Mouse (Mus musculus) neural tube, embryonic 13.5 days (tissue): ENCODE results near the gene Pdzk1ip1. TPM values are rescaled to one million over a fixed set of nuclear protein-coding genes. Genes with fewer than 3 reads are reported as not detected.

Source experiments
- ATAC-seq: fragments of 200-750 bp; cut with Nextera tagmentation; 2 replicates; pipeline ENCODE4 v1.8.0; 2017; ENCODE audit warnings: low read depth, mild to moderate bottlenecking, moderate TSS enrichment, moderate library complexity
- H3K27ac ChIP-seq: fragments of 300-500 bp; sonication (generic); replicated peaks from 2 replicates; pipeline ENCODE4 v1.5.1; 2015; ENCODE audit warnings: moderate library complexity, mild to moderate bottlenecking, inconsistent platforms
- H3K27me3 ChIP-seq: fragments of 300-500 bp; sonication (generic); 2 replicates; pipeline ENCODE4 v1.6.1; 2015; ENCODE audit warnings: mild to moderate bottlenecking, inconsistent platforms
- H3K36me3 ChIP-seq: fragments of 300-500 bp; sonication (generic); 2 replicates; pipeline ENCODE4 v1.6.1; 2015; ENCODE audit warnings: mild to moderate bottlenecking, inconsistent platforms
- H3K4me1 ChIP-seq: fragments of 300-500 bp; sonication (generic); replicated peaks from 2 replicates; pipeline ENCODE4 v1.6.1; 2015; ENCODE audit warnings: inconsistent platforms
- H3K4me2 ChIP-seq: fragments of 300-500 bp; sonication (generic); 2 replicates; pipeline ENCODE4 v1.6.1; 2015; ENCODE audit warnings: inconsistent platforms, mild to moderate bottlenecking, moderate library complexity
- H3K4me3 ChIP-seq: fragments of 300-500 bp; sonication (generic); 2 replicates; pipeline ENCODE4 v1.5.1; 2015; ENCODE audit warnings: mild to moderate bottlenecking, inconsistent platforms
- H3K9ac ChIP-seq: fragments of 300-500 bp; sonication (generic); 2 replicates; pipeline ENCODE4 v1.6.1; 2015; ENCODE audit warnings: moderate library complexity, mild to moderate bottlenecking, inconsistent platforms
- H3K9me3 ChIP-seq: fragments of 300-500 bp; sonication (generic); 2 replicates; pipeline ENCODE4 v1.6.1; 2016; ENCODE audit warnings: inconsistent platforms
- WGBS: fragments of 180-500 bp; shearing (Covaris S2); methylation state at CpG from one replicate; pipeline ENCODE4 v1.1.7; 2015; 5-methylcytosine and 5-hydroxymethylcytosine counted together
- polyA plus RNA-seq: library from polyadenylated mRNA; unstranded; fragments of >200 nt; fragmentation: Nextera tagmentation; extraction: Ambion mirVana; gene quantifications from 2 replicates; pipeline ENCODE4 v1.2.1, GENCODE M21; 2015

Gene Pdzk1ip1
- polyA plus RNA-seq, 1 experiment from 2014 or later: 5.8 TPM

DNA sequence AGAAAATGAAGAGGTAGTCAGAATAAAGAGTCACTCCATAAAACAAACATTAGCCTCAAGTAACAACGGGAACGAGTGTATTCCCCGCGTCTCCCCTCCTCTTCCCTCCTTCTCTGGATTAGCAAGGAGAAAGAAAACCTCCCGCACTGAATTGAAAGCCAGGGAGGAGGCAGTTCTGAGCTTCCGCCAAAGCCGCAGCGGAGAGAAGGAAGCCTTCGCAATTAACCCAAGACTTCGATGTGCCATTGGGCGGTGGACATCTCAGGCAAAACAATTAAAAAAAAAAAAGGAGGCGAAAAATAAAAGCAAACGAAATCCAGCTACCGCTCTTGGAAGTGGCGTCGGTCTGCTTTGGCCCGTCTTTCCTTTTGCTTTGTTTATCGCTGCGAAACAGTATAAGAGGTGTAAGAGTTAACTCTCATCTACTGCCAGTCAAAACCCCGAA, 30.2 kb upstream of the Pdzk1ip1 start:
- no peak for ATAC-seq
- Histone ChIP-seq H3K36me3 (no peaks in the 10 kb centered on the region), H3K4me1 (peaks cover 25% of the 10 kb centered on the region), H3K4me3 (peak overlapping the region; percentile 30), H3K27me3 (peaks cover 98% of the 10 kb centered on the region), H3K27ac (0 out of 2 replicates have a peak overlapping the region, but pooled peaks have one; percentile 65), H3K4me2 (peak overlapping the region; percentile 22), H3K9me3 (no peaks in the 10 kb centered on the region), H3K9ac (0 out of 2 replicates have a peak overlapping the region, but pooled peaks have one; percentile 49)
- WGBS: under 1% methylated on average over 20 of the region's 20 CpGs

DNA sequence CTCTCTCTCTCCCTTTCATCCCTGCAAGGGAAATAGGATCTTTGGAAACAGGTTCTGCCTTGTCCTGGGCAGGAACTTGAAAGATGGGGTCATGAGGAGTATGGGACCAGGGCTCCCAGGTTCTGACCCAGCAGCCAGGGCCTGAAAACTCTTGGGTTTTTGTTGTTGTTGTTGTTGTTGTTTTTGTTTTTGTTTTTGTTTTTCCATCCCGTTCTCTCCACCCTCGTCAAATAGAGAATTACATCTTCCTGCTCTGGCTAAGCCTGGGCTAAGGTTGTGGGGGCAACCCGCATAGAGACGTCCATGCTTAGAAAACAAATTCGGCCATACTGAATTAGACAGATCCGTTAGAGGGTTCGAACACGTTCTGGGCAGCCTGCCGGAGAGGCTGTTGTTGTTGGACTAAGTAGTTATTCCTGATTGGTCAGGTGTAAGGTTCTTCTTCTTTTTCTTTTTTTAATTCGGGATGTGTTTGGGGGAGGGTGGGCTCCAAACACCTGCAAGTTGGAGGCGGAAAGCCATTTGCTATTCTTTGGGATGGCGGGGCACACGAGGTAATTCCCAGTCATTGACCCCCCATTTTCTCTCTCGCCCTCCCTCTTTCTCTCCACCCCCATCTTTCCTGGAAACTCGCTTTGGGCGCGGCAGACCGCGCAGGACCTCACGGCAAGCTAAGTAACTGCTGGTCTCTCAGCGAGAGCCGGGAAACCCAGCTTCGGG, 29.5 kb upstream of the Pdzk1ip1 start:
- WGBS: under 1% methylated on average over 23 of the region's 23 CpGs
- peak overlapping the region; percentile 22 for H3K4me2 ChIP-seq
- ATAC-seq: no peak
- H3K27ac ChIP-seq: 0 out of 2 replicates have a peak overlapping the region, but pooled peaks have one; percentile 47
- no peaks in the 10 kb centered on the region for H3K9me3 ChIP-seq
- H3K4me3 ChIP-seq: peak overlapping the region; percentile 30
- H3K4me1 ChIP-seq: peaks cover 32% of the 10 kb centered on the region
- no peaks in the 10 kb centered on the region for H3K36me3 ChIP-seq
- peaks cover 98% of the 10 kb centered on the region for H3K27me3 ChIP-seq
- H3K9ac ChIP-seq: no peak overlapping the region; the same call in 1 of the 2 replicates

DNA sequence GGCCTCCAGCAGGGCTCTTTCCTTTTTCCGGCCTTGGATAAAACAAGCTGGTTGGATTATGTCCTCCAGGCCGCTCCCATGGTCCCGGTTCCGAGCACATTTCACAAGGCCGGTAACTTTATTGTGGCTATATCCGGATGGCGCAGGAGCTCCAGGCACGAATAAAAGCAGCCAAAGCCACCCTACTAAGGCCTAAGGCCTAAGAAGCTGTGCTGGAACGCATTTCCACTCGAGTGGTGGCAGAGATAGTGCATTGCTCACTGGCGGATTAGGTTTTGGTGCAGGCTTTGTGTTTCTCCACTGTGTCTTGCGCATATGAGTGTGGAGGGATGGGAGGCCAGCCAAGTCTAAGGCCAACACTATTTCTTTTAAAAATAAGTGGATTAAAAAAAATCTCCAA, 28.6 kb upstream of the Pdzk1ip1 start:
- ATAC-seq: no peak
- H3K27ac ChIP-seq: no peak overlapping the region
- H3K27me3 ChIP-seq: peaks cover 98% of the 10 kb centered on the region
- no peaks in the 10 kb centered on the region for H3K9me3 ChIP-seq
- WGBS: 4% methylated on average over 12 of the region's 12 CpGs
- H3K4me2 ChIP-seq: peak overlapping the region; percentile 1; the same call in 1 of the 2 replicates
- H3K9ac ChIP-seq: no peak overlapping the region
- H3K4me1 ChIP-seq: peaks cover 32% of the 10 kb centered on the region
- no peaks in the 10 kb centered on the region for H3K36me3 ChIP-seq
- peak overlapping the region; percentile 23 for H3K4me3 ChIP-seq

DNA sequence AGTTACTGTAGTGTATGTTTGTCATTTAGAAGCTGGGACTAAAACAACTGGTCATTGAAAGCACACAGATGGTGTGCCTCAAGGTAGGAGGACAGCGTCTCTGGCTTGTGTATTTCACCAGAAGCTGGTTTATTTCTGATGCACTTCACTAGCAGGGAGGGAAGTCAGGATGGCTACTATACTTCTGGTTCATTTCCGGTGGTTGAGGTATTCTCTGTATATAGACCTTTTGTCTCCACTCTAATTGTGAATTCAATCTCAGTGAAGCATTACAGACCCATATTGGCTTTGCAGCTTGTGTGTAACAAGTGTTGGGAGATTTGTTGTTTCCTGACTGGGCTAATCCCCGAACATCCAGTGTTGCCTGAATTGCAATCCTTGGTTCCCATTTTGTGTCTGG, 27.8 kb upstream of the Pdzk1ip1 start:
- H3K27me3 ChIP-seq: peaks cover 98% of the 10 kb centered on the region
- H3K27ac ChIP-seq: no peak overlapping the region
- H3K4me1 ChIP-seq: peaks cover 32% of the 10 kb centered on the region
- H3K36me3 ChIP-seq: no peaks in the 10 kb centered on the region
- H3K4me3 ChIP-seq: peak overlapping the region; percentile 23; the same call in 1 of the 2 replicates
- H3K9ac ChIP-seq: no peak overlapping the region
- peak overlapping the region; percentile 1 for H3K4me2 ChIP-seq
- no peaks in the 10 kb centered on the region for H3K9me3 ChIP-seq
- no peak for ATAC-seq
- WGBS: 8% methylated on average over 3 of the region's 3 CpGs

DNA sequence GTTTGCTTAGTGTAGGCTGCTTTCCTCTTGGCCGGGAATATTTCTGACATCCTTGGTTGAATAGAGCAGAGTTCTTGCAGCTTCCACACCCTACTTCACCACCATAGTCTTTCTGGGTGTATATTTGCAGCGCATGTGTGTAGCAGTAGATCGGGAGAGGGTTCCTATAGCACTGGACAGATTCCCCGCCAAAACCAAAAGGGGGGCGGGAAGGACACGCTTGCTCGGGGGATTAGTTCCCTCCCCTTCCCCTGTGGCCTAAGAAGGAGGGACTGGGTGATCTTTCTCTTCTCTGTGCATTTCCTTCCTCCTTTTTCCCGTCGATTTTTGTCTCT, 26.0 kb upstream of the Pdzk1ip1 start:
- Histone ChIP-seq H3K27me3 (peaks cover 100% of the 10 kb centered on the region), H3K4me2 (peak overlapping the region; percentile 92), H3K9me3 (no peaks in the 10 kb centered on the region), H3K4me1 (peaks cover 18% of the 10 kb centered on the region), H3K9ac (peak overlapping the region; percentile 65; the same call in 1 of the 2 replicates), H3K36me3 (no peaks in the 10 kb centered on the region), H3K27ac (no peak overlapping the region), H3K4me3 (peak overlapping the region; percentile 46)
- no peak for ATAC-seq
- under 1% methylated on average over 9 of the region's 9 CpGs for WGBS

DNA sequence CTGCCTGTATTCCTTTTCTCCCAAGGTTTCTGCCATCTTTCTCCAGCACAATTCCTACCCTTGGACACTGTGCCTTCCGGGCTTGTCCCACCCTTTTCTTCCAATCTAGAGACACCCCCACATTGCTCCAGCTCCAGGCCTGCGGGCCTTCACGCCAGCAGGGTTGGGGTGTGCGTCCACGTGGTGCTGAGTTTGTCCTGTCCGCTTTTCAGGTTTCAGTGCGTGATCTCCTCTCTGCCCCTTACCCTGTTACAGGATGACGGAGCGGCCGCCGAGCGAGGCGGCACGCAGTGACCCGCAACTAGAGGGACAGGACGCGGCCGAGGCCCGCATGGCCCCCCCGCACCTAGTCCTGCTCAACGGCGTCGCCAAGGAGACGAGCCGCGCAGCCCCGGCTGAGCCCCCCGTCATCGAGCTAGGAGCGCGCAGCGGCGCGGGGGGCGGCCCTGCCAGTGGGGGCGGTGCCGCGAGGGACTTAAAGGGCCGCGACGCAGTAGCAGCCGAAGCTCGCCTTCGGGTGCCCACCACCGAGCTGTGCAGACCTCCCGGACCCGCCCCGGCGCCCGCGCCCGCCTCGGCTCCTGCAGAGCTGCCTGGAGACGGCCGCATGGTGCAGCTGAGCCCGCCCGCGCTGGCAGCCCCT, 25.5 kb upstream of the Pdzk1ip1 start:
- no peak overlapping the region for H3K27ac ChIP-seq
- under 1% methylated on average over 55 of the region's 58 CpGs for WGBS

DNA sequence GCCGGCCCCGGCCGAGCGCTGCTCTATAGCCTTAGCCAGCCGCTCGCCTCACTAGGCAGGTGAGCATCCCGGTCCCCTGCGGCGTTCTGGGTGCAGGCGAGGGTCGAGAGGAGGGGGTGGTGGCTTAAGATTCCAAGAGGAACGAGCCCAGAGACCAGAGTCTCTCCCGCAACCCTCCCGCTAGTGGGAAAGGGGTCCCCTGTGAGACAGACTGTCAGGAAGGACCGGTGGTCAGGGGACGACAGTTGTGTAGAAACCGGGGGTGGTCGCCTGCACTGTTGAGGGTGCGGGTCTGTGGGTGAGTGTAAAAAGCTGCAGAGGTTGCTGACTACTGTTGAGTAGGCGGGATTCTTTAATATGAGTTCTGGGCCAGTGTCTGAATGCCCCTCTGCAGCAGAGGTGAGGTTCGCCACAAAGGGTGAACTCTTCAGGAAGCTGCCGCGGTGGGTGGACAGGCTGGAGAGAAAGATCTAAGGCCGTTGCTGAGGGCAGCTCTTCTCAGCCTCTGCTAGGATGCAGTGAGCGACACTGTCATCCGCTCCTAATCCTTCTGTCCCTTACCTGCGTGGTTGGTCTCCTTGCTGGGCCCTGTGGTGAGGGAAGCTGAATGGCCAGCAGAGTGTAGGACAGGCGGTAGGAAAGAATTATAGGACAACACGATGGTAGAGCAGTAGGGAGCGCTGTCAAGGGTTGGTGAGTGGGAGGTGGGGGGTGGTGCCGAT, 24.8 kb upstream of the Pdzk1ip1 start:
- Histone ChIP-seq H3K4me3 (peak overlapping the region; percentile 46), H3K9me3 (no peaks in the 10 kb centered on the region), H3K9ac (peak overlapping the region; percentile 65), H3K36me3 (no peaks in the 10 kb centered on the region), H3K27ac (no peak overlapping the region), H3K27me3 (peaks cover 100% of the 10 kb centered on the region), H3K4me1 (peaks cover 16% of the 10 kb centered on the region), H3K4me2 (peak overlapping the region; percentile 92)
- WGBS: under 1% methylated on average over 31 of the region's 31 CpGs
- peak; percentile 32 for ATAC-seq

More for the DNA sequence above, 25.5 kb upstream of the Pdzk1ip1 start:
- ATAC-seq: peak; percentile 85
- Histone ChIP-seq H3K4me2 (peak overlapping the region; percentile 92), H3K9me3 (no peaks in the 10 kb centered on the region), H3K4me3 (peak overlapping the region; percentile 46), H3K27me3 (peaks cover 100% of the 10 kb centered on the region), H3K9ac (peak overlapping the region; percentile 65), H3K4me1 (peaks cover 16% of the 10 kb centered on the region), H3K36me3 (no peaks in the 10 kb centered on the region)

DNA sequence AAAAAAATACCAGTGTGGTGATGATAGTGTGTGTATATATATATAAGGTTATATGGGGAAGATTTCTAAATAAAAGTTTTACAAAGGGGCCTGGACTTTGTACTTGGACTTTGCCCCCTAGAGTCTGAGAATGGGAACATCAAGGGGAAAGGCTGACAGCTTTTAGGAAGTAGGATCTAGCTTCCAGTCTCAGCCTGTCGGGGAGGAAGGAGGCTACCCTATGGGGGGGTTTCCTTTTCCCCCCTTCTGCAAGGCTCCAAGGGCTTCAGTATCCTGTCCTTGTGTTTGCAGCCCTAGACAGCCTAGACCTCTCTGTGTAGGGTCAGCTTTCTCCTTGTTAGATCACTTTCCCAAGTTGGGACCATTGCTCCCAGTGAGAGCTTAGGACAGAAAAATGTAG, 16.8 kb upstream of the Pdzk1ip1 start:
- H3K4me3 ChIP-seq: no peak overlapping the region
- H3K4me2 ChIP-seq: no peak overlapping the region
- H3K9ac ChIP-seq: no peak overlapping the region
- H3K27ac ChIP-seq: no peak overlapping the region
- ATAC-seq: no peak
- H3K36me3 ChIP-seq: no peaks in the 10 kb centered on the region
- no peaks in the 10 kb centered on the region for H3K9me3 ChIP-seq
- H3K4me1 ChIP-seq: no peaks in the 10 kb centered on the region
- WGBS: 25% methylated on average over 1 of the region's 1 CpGs
- H3K27me3 ChIP-seq: peaks cover 49% of the 10 kb centered on the region

DNA sequence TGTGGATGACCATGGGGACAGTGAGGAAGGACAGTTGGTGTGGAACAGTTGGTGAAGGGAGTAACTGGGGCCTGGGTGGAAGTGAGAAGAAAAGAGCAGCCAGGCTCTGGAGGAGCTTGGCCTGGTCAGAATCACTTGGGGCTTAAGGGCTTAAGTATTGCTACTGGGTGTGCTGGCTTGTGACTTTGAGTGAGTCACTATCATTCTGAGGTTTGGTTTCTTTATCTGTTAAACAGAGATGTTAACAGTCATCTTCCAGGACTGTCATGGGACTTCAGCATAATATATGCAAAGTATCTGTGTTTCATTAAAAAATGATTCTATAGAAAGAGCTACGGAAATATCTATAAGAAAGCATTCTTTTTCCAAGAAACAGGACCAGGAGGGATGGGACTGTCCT, 13.7 kb upstream of the Pdzk1ip1 start:
- Histone ChIP-seq H3K4me1 (peaks cover 16% of the 10 kb centered on the region), H3K4me2 (no peak overlapping the region), H3K27me3 (peaks cover 18% of the 10 kb centered on the region), H3K9me3 (no peaks in the 10 kb centered on the region), H3K4me3 (no peak overlapping the region), H3K27ac (0 out of 2 replicates have a peak overlapping the region, but pooled peaks have one; percentile 42), H3K9ac (no peak overlapping the region), H3K36me3 (no peaks in the 10 kb centered on the region)
- no peak for ATAC-seq
- 83% methylated on average over 1 of the region's 1 CpGs for WGBS

DNA sequence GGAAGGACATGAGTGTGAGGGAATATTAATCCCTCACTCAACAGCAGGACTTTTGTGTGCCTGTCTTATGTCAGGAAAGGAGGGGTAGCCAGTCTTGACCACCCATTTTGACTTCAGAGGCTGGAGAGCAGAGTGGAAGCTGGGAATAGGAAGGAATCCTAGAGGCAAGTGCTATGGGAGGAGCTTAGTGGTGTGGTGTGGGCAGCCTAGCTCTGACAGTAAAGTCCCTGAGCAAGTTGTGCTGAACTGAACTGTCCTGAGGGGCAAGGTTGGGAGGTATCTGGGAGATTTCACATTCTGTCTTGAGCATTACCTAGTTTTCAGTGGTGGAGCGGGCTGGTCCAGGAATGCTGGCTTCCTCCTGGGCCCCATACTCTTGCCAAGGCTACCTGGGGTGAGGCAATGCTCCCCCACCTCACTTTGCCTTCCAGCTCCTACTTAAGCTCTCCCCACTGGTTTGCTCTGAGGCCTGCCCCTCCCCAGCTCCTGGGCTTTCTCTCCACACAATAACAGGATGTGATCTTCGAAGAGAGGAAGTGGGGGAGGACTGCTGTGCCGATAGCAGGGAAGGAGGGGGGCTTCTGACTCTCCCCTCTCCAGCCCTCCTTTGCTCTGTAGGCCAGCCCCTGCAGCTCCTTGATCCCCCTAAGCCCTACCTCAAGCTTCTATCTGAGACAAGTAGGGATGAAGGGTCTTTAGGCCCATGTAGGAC, 13.1 kb upstream of the Pdzk1ip1 start:
- H3K4me3 ChIP-seq: no peak overlapping the region
- WGBS: 41% methylated on average over 3 of the region's 3 CpGs
- H3K36me3 ChIP-seq: no peaks in the 10 kb centered on the region
- no peak for ATAC-seq
- H3K27ac ChIP-seq: 0 out of 2 replicates have a peak overlapping the region, but pooled peaks have one; percentile 42
- H3K4me2 ChIP-seq: no peak overlapping the region
- H3K9ac ChIP-seq: no peak overlapping the region
- H3K9me3 ChIP-seq: no peaks in the 10 kb centered on the region
- peaks cover 18% of the 10 kb centered on the region for H3K27me3 ChIP-seq
- H3K4me1 ChIP-seq: peaks cover 20% of the 10 kb centered on the region

DNA sequence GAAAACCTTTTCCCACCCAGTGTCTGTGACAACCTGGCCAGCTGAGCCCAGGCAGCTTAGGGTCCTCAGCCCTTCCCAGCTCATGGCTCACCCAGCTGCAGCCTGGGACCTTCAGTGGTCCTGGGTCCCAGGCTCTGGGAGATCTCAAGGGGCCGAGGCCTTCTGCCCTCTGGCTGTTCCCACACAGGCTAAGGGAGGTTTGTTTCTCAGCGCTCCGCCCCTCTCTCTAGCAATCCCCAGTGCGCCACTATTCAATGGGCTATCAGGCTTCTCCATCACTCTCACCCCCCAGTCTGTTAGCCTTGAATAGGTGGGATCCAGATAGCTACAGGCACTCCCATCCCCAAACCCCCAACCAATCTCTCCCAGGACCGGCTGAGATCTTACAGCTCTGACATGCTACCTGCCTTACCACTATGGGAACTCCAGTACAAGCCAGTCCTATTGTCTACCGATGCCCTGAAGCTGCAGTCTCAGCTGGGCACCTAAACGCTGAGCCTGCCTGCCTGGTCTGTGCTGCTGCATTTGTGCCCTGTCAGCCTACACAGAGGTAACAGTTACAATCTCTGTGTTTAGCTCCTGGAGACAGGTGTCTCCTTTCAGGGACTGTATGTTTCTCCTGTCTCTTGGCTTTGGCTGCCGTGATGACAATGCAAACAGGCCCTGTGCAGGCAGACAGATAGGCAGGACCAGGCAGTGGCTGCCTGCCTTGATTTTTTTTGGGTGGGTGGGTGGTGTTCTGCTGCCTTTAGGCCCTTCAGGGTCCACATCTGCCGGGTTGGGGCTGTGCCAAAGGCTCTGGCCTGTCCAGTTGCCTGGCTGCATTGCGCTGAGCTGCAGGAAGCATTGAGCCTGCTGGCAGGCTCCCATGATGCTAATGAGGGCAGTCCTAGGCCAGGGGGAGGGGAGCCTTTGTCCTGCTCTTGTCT, 9.4 kb upstream of the Pdzk1ip1 start:
- Histone ChIP-seq H3K9ac (peak overlapping the region; percentile 48), H3K27ac (peak overlapping the region; percentile 69), H3K4me1 (peaks cover 20% of the 10 kb centered on the region), H3K27me3 (peaks cover 8% of the 10 kb centered on the region), H3K9me3 (no peaks in the 10 kb centered on the region), H3K36me3 (no peaks in the 10 kb centered on the region), H3K4me2 (no peak overlapping the region), H3K4me3 (no peak overlapping the region)
- ATAC-seq: peak; percentile 91
- WGBS: 12% methylated on average over 10 of the region's 10 CpGs
